Mouse (Mus musculus) liver, adult 2 months (tissue): ENCODE measurements around the gene Igflr1.

Source experiments
- CTCF ChIP-seq: fragments of 200-500 bp; IDR thresholded peaks from 2 replicates; pipeline ENCODE4 v1.5.1; 2011; ENCODE audit warnings: low read depth, low read length, control low read depth
- POLR2A ChIP-seq: fragments of 200-500 bp; IDR thresholded peaks from 2 replicates; pipeline ENCODE4 v1.6.1; 2011; ENCODE audit warnings: low read length, control low read depth; ENCODE audit not compliant: insufficient read depth; ENCODE audit errors: extremely low read depth

- TF ChIP-seq POLR2A (no peak), CTCF (no peak)
Observed at GRCm38 (mm10) chr7:30572969-30573368, 7.7 kb downstream of the Igflr1 start.
